Mouse (Mus musculus): ENCODE measurements around the gene Esm1.
A peak's percentile ranks its signal among the peaks of the same experiment; 100 is the strongest.

The Esm1 gene

DNA sequence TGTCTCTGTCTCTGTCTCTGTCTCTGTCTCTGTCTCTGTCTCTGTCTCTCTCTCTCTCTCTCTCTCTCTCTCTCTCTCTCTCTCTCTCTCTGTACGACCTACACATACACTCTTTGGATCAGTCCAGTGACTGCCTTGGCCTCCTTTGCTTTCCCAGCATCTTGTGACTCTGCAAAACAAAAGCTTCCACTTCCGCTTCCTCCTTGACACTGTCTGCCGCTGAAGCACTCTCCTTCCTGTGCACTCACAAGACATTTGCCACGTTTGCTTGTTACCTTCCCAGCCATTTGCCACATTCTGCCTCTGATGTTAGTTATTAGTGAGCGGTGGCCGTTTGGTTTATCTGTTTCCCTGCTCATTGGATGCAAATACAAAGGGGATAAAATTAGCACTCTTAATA lies 32.7 kb downstream of the Esm1 start:
- DNase-seq: no peak

GRCm38 (mm10) chr13:113245025-113245424 lies 35.6 kb downstream of the Esm1 start:
- DNase-seq: no peak

DNA sequence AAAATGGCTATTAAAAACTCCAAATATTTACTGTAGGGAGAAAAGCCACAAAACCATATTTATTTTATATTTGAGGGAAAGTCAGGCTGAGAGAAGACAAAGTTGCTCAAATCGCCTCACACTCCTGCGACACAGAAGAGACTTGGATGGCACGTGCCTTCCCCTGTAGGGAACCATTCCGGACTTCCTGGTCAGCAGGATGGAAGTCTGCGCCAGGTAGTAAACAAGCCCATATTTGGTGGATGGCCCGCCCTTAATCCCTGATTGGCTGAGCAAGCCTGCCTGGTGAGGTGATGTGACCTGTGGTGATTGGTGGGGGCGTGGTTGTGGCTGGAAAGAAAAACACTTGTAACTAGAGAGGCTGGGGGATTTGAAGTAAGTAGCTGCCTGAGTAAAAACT lies 43.1 kb downstream of the Esm1 start:
- peak; percentile 24 to 58 for DNase-seq

DNA sequence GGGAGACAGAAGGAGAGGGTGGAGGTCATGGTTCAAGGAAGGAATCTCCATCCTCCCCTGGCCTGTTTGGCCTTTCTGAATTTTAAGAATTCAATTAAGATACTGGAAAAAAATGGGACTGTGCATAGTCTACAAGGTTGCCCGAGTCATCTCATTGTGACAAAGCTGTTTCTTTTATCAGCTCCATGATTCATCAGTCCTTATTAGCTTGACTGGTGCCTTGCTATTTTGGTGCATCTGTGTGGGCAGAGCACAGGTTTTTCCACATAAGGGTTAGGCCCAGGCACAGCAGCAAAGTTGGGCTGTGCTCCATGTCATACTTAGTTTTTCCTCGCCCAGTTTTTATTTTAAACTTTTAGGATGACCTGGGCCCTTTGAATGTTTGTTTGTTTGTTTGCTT lies 47.3 kb downstream of the Esm1 start:
- DNase-seq: no peak

GRCm38 (mm10) chr13:113257190-113257589 lies 47.7 kb downstream of the Esm1 start:
- no peak for DNase-seq

GRCm38 (mm10) chr13:113259237-113259636 lies 49.8 kb downstream of the Esm1 start:
- DNase-seq: no peak

DNA sequence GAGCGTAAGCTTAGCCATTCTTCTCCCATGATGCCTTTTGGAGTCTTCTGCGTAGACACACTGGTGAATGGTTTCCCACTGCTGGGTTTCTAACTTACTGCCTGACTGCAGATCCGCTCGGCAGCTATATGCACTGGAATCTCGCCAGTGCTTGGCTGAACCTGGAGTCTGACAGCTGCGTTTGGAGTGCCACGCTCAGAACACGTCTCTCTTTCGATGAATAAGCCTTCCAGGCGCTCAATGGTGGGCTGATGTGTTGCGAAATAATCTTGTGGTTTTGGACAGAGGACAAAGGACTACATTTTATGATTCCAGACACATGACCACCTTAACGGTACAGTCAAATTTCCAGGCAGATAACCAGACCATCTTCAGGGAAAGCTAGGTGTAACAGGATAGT lies 53.4 kb downstream of the Esm1 start:
- peak in 1 of 2 experiments; percentile 43 for DNase-seq

DNA sequence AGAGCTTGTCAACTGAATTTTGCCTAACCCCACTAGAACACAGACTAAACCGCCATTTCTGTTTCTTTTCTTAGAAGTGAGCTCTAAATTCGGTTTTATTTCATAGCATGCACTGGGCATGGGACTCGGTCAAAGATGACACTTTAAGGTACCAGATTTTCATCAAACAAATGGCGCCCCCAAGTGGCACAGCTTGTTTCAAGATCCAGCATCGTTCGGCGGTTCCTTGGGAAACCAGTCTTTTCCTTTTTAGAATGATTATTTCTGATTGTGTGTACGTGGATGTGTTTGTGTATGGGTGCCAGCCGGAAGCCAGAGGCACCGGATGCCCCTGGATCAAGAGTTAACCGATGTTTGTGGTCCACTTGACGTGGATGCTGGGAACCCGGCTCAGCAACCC lies 55.8 kb downstream of the Esm1 start:
- DNase-seq: peak; percentile 29 to 59

DNA sequence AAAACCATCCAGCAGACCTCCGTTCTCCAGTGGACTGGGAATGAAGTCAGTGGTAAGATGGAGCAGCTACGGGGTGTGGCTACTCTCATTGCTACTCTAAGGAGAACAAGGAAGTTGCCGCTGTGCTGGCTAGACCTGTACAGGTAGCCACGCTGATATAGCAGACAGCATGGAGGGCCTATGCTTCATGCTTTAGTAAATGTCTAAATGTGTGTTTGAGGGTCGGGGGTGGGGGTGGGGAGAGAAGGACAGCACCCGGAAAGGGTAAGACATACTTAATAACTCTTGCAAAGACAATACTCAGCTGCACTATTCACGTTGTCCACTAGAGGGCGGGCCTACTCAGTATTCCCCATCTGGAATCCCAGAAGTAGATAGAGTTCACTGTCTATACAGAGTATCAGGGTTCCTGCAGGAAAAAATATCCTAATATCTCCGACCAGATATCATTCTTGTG lies 57.1 kb downstream of the Esm1 start:
- peak; percentile 30 to 81 for DNase-seq

DNA sequence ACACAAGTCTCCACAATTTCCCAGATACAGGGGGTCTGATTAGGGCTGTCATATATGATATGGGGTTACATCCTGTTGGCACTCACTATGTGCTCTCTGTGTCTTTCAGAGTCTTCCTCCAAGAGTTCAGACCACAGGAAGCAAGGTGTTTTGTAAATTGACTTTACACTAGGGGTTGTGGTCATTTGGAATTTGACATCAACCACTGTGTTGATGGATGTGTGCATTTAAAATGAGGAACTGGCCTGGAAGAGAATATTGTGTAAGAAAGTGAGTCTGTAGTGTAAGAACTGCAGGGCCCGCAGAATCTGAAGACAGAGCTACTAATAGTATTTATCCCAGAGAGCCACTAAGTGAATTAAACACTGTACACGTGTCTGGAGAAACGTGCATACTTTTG lies 57.7 kb downstream of the Esm1 start:
- DNase-seq: no peak
